9 mouse cellular contexts compared by ENCODE assay signal in the genomic region with DNA sequence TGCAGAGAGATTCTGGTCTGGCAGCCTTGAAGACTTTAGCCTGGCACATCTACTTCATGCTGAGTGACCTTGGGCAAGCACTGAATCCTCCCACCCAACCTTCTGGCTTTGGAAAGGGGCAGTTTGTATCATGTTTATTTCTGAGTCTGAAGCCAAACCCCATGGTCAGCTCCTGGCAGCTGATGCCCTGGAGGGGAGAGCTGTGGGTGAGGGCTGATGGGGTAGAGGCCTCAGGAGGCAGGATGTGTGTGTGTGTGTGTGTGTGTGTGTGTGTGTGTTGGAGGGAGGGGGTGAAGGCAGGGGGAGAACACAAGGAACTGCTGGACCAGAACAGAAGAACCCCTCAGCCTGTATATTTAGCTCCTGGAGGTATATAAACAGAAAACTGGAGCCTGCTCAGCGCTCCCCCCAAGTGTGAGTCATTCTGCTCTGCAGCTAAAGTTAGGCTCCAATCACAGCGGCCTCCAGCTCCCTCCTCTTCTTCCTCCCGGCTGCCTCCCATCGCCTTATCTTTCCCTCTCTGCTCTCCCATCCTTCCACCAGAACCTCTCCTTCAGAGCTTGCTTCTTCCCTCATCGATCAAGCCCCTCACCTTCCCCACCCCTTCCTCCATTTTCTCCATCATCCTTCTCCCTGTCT. TPM values are rescaled to one million over a fixed set of nuclear protein-coding genes. Genes with fewer than 3 reads are reported as not detected.
DNase-seq lines count a peak whose midpoint lies in the region.
"Had no signal": no experiment of that assay in that cellular context is flagged by ENCODE, and none has a peak within 500 bp of the region (broad histone marks: within the 10 kb centered on the region; RNA-seq: fewer than 3 reads in every experiment).

No protein-coding gene starts in this region.

- DNase-seq in NIH3T3 (ENCODE audit: low read depth) = peak; percentile 78
- DNase-seq in brain, adult 2 months (ENCODE audit: low read depth, low spot score) = peak; percentile 97
- peak; percentile 72 to 76 for DNase-seq in cerebellum, postnatal 25 days
- peak; percentile 78 to 84 for DNase-seq in left cerebral cortex, postnatal 36 days (ENCODE audit: low spot score in 2 of 2)
- DNase-seq in heart, postnatal 25 days (ENCODE audit: low spot score) = no peak
- no peak for DNase-seq in heart, postnatal 36 days
- DNase-seq in kidney, adult 9 months = no peak

- intact Hi-C loops in left cerebral cortex, postnatal 36 days (cut with DNase I) = no loop called here
- intact Hi-C loops in heart, postnatal 25 days (cut with DNase I) = no loop called here
- intact Hi-C loops in heart, postnatal 36 days (cut with DNase I) = no loop called here

RNA-seq across cellular contexts. Expression of gene Cacna1i, which starts 8.8 kb away (rescaled TPM):
- 10 to 100 TPM; 73.2 to 73.7 TPM for total RNA-seq in left cerebral cortex, postnatal 36 days (2021)
- under 1 TPM in 1 of 2 experiments, not detected in 1; 0.36 TPM for total RNA-seq in heart, postnatal 25 days (2021)
- under 1 TPM in 1 of 2 experiments, not detected in 1; 0.03 TPM for total RNA-seq in heart, postnatal 36 days (2021)

RNA-seq across cellular contexts. Expression of gene Rps19bp1, which starts 14.1 kb away (rescaled TPM):
- 10 to 100 TPM; 40.9 to 41.1 TPM for total RNA-seq in left cerebral cortex, postnatal 36 days (2021)
- 10 to 100 TPM; 15.5 to 15.9 TPM for total RNA-seq in heart, postnatal 25 days (2021)
- 10 to 100 TPM; 11.5 to 15.8 TPM for total RNA-seq in heart, postnatal 36 days (2021)

RNA-seq across cellular contexts. Expression of gene Atf4, which starts 23.3 kb away (rescaled TPM):
- total RNA-seq in left cerebral cortex, postnatal 36 days (2021) = 100 to 1,000 TPM in 1 of 2 experiments, 10 to 100 TPM in 1; 99.7 to 113 TPM
- total RNA-seq in heart, postnatal 25 days (2021) = 10 to 100 TPM; 58.3 to 81.7 TPM
- total RNA-seq in heart, postnatal 36 days (2021) = 10 to 100 TPM; 65.2 to 75.8 TPM

RNA-seq across cellular contexts. Expression of gene AC140267.1, which starts 42.6 kb away (rescaled TPM):
- 10 to 100 TPM; 13.7 to 17.3 TPM for total RNA-seq in left cerebral cortex, postnatal 36 days (2021)
- total RNA-seq in heart, postnatal 25 days (2021) = 10 to 100 TPM; 16.1 to 21.0 TPM
- 10 to 100 TPM; 10.7 to 20.5 TPM for total RNA-seq in heart, postnatal 36 days (2021)
- total RNA-seq: CH12.LX; monocyte, adult 5-6 weeks had no signal

RNA-seq across cellular contexts. Expression of gene Mief1, which starts 44.4 kb away (rescaled TPM):
- total RNA-seq in left cerebral cortex, postnatal 36 days (2021) = 10 to 100 TPM; 32.4 to 33.7 TPM
- 10 to 100 TPM; 29.2 to 32.3 TPM for total RNA-seq in heart, postnatal 25 days (2021)
- 10 to 100 TPM; 31.5 to 32.8 TPM for total RNA-seq in heart, postnatal 36 days (2021)

Comparison
In these comparisons a context has a peak if more than half of its experiments do, and no peak if none do; other contexts are left out.
1. DNase-seq: peak in NIH3T3 (single experiment), brain, adult 2 months (single experiment), cerebellum, postnatal 25 days (2 of 2) and left cerebral cortex, postnatal 36 days (2 of 2); none in heart, postnatal 25 days (single experiment), heart, postnatal 36 days (0 of 2) and kidney, adult 9 months (single experiment).
2. RNA of gene Cacna1i, which starts 8.8 kb away (total RNA-seq): 73.2 to 73.7 TPM in left cerebral cortex, postnatal 36 days; 0.36 TPM in heart, postnatal 25 days and 0.03 TPM in heart, postnatal 36 days; every median in the first group is over 10 times any median in the second.